Mouse (Mus musculus) midbrain, embryonic 13.5 days (tissue): Measurements from ENCODE around the gene Dzip3. TPM values are rescaled to one million over a fixed set of nuclear protein-coding genes. Genes with fewer than 3 reads are reported as not detected.

Experiments used
- ATAC-seq: fragments of 200-750 bp; cut with Nextera tagmentation; 2 replicates; pipeline ENCODE4 v1.8.0; 2017; ENCODE audit warnings: mild to moderate bottlenecking, moderate TSS enrichment, moderate library complexity
- H3K27ac ChIP-seq: fragments of 300-500 bp; sonication (generic); 2 replicates; pipeline ENCODE4 v1.5.1; 2015; ENCODE audit warnings: inconsistent platforms, mild to moderate bottlenecking, moderate library complexity
- H3K27me3 ChIP-seq: fragments of 300-500 bp; sonication (generic); 2 replicates; pipeline ENCODE4 v1.6.1; 2015; ENCODE audit warnings: mild to moderate bottlenecking, inconsistent platforms
- H3K36me3 ChIP-seq: fragments of 300-500 bp; sonication (generic); 2 replicates; pipeline ENCODE4 v1.6.1; 2015; ENCODE audit warnings: mild to moderate bottlenecking, inconsistent platforms
- H3K4me1 ChIP-seq: fragments of 300-500 bp; sonication (generic); replicated peaks from 2 replicates; pipeline ENCODE4 v1.6.1; 2015; ENCODE audit warnings: inconsistent platforms
- H3K4me2 ChIP-seq: fragments of 300-500 bp; sonication (generic); replicated peaks from 2 replicates; pipeline ENCODE4 v1.6.1; 2015; ENCODE audit warnings: moderate library complexity, mild to moderate bottlenecking, inconsistent platforms
- H3K4me3 ChIP-seq: fragments of 300-500 bp; sonication (generic); replicated peaks from 2 replicates; pipeline ENCODE4 v1.5.1; 2015; ENCODE audit warnings: mild to moderate bottlenecking, inconsistent platforms
- H3K9ac ChIP-seq: fragments of 300-500 bp; sonication (generic); replicated peaks from 2 replicates; pipeline ENCODE4 v1.6.1; 2015; ENCODE audit warnings: mild to moderate bottlenecking, inconsistent platforms
- H3K9me3 ChIP-seq: fragments of 300-500 bp; sonication (generic); 2 replicates; pipeline ENCODE4 v1.6.1; 2016; ENCODE audit warnings: mild to moderate bottlenecking, inconsistent platforms
- WGBS: fragments of 180-500 bp; shearing (Covaris S2); methylation state at CpG from one replicate; pipeline ENCODE4 v1.1.7; 2015; 5-methylcytosine and 5-hydroxymethylcytosine counted together
- polyA plus RNA-seq: library from polyadenylated mRNA; unstranded; fragments of >200 nt; fragmentation: Nextera tagmentation; extraction: Ambion mirVana; gene quantifications from 2 replicates; pipeline ENCODE4 v1.2.1, GENCODE M21; 2015

The Dzip3 gene
- polyA plus RNA-seq, 1 experiment from 2014 or later = 50.8 TPM

DNA sequence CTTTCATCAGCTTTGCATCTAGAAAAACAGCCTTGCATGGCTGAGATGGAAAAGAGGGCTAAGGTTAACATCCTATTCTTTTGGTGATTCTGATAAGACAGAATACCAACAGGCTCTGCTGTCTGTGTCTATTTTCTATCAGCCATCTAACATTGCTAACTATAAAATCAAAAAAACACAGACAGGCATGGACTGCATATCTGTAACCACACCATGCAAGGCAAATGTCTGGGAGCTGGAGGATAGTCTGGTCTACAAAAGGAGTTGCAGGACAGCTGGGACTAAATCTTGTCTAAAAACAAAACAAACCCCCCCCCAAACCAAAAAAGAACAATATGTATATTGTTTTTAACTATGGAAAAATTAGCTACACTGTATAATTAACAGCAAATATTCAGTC is 14.0 kb downstream of the Dzip3 start:
- Histone ChIP-seq H3K36me3 (peaks cover 24% of the 10 kb centered on the region), H3K4me3 (no peak overlapping the region), H3K4me1 (no peaks in the 10 kb centered on the region), H3K9me3 (no peaks in the 10 kb centered on the region), H3K27me3 (no peaks in the 10 kb centered on the region), H3K9ac (no peak overlapping the region), H3K4me2 (no peak overlapping the region), H3K27ac (no peak overlapping the region)
- no peak for ATAC-seq

- no peak overlapping the region for H3K4me3 ChIP-seq
- no peak overlapping the region for H3K9ac ChIP-seq
- WGBS = 97% methylated on average over 1 of the region's 1 CpGs
- H3K27ac ChIP-seq = no peak overlapping the region
- no peak for ATAC-seq
- no peaks in the 10 kb centered on the region for H3K4me1 ChIP-seq
- H3K27me3 ChIP-seq = no peaks in the 10 kb centered on the region
- H3K9me3 ChIP-seq = no peaks in the 10 kb centered on the region
- H3K4me2 ChIP-seq = no peak overlapping the region
- H3K36me3 ChIP-seq = peaks cover 29% of the 10 kb centered on the region
Measured at GRCm38 (mm10) chr16:48973548-48973947, 20.4 kb downstream of the Dzip3 start.

DNA sequence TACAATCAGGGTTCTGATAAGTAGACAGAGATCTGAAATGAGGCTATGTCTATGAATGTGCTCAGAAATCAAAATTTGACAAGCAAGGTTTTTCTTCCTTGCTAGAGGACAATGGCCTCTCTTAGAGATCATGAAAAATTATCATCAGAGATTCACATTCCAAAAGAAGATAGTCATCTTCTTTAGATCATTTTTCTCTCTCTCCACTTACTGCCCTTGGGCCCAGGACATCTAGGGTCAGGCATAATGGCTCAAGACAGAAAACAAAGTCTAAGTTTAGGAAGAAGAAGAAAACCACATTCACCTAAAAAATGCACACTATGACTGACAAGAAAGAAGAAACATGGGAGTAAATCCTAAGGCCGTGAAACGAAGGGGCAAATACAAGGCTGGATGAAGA is 21.0 kb downstream of the Dzip3 start:
- Histone ChIP-seq H3K4me3 (no peak overlapping the region), H3K4me1 (no peaks in the 10 kb centered on the region), H3K36me3 (peaks cover 24% of the 10 kb centered on the region), H3K9me3 (no peaks in the 10 kb centered on the region), H3K27me3 (no peaks in the 10 kb centered on the region), H3K9ac (no peak overlapping the region), H3K27ac (no peak overlapping the region), H3K4me2 (no peak overlapping the region)
- no peak for ATAC-seq
- WGBS = 95% methylated on average over 2 of the region's 2 CpGs

- no peak overlapping the region for H3K27ac ChIP-seq
- H3K9ac ChIP-seq = no peak overlapping the region
- no peaks in the 10 kb centered on the region for H3K27me3 ChIP-seq
- H3K4me3 ChIP-seq = no peak overlapping the region
- ATAC-seq = no peak
- WGBS = 80% methylated on average over 1 of the region's 1 CpGs
- peaks cover 33% of the 10 kb centered on the region for H3K36me3 ChIP-seq
- H3K9me3 ChIP-seq = no peaks in the 10 kb centered on the region
- H3K4me1 ChIP-seq = no peaks in the 10 kb centered on the region
- H3K4me2 ChIP-seq = no peak overlapping the region
Measured at GRCm38 (mm10) chr16:48941805-48942204, 52.2 kb downstream of the Dzip3 start.

- peaks cover 40% of the 10 kb centered on the region for H3K36me3 ChIP-seq
- no peak overlapping the region for H3K9ac ChIP-seq
- WGBS = 91% methylated on average over 1 of the region's 1 CpGs
- H3K4me2 ChIP-seq = no peak overlapping the region
- H3K27me3 ChIP-seq = no peaks in the 10 kb centered on the region
- no peak for ATAC-seq
- no peaks in the 10 kb centered on the region for H3K4me1 ChIP-seq
- no peak overlapping the region for H3K4me3 ChIP-seq
- no peak overlapping the region for H3K27ac ChIP-seq
- no peaks in the 10 kb centered on the region for H3K9me3 ChIP-seq
Measured at GRCm38 (mm10) chr16:48923724-48924123, 70.2 kb downstream of the Dzip3 start.

GRCm38 (mm10) chr16:48913206-48913605 is 80.8 kb downstream of the Dzip3 start:
- no peaks in the 10 kb centered on the region for H3K4me1 ChIP-seq
- no peak overlapping the region for H3K4me3 ChIP-seq
- H3K9ac ChIP-seq = no peak overlapping the region
- H3K27me3 ChIP-seq = no peaks in the 10 kb centered on the region
- no peak for ATAC-seq
- no peaks in the 10 kb centered on the region for H3K36me3 ChIP-seq
- H3K27ac ChIP-seq = no peak overlapping the region
- WGBS = 96% methylated on average over 3 of the region's 3 CpGs
- no peak overlapping the region for H3K4me2 ChIP-seq
- no peaks in the 10 kb centered on the region for H3K9me3 ChIP-seq

- no peaks in the 10 kb centered on the region for H3K4me1 ChIP-seq
- no peak overlapping the region for H3K9ac ChIP-seq
- H3K9me3 ChIP-seq = no peaks in the 10 kb centered on the region
- H3K4me2 ChIP-seq = no peak overlapping the region
- ATAC-seq = no peak
- 100% methylated on average over 1 of the region's 1 CpGs for WGBS
- no peak overlapping the region for H3K27ac ChIP-seq
- no peaks in the 10 kb centered on the region for H3K27me3 ChIP-seq
- H3K36me3 ChIP-seq = no peaks in the 10 kb centered on the region
- no peak overlapping the region for H3K4me3 ChIP-seq
Measured at GRCm38 (mm10) chr16:48911184-48911583, 82.8 kb downstream of the Dzip3 start.

- no peaks in the 10 kb centered on the region; the same call in 1 of the 2 replicates for H3K9me3 ChIP-seq
- no peak overlapping the region for H3K4me2 ChIP-seq
- no peak overlapping the region for H3K27ac ChIP-seq
- H3K36me3 ChIP-seq = no peaks in the 10 kb centered on the region
- no peak overlapping the region for H3K4me3 ChIP-seq
- ATAC-seq = no peak
- no peaks in the 10 kb centered on the region for H3K4me1 ChIP-seq
- 84% methylated on average over 1 of the region's 1 CpGs for WGBS
- no peak overlapping the region for H3K9ac ChIP-seq
- H3K27me3 ChIP-seq = no peaks in the 10 kb centered on the region
Measured at GRCm38 (mm10) chr16:48899868-48900267, 94.1 kb downstream of the Dzip3 start.

GRCm38 (mm10) chr16:48890733-48891132 is 103.2 kb downstream of the Dzip3 start:
- Histone ChIP-seq H3K9me3 (no peaks in the 10 kb centered on the region), H3K27me3 (no peaks in the 10 kb centered on the region), H3K4me3 (no peak overlapping the region), H3K4me2 (no peak overlapping the region), H3K36me3 (no peaks in the 10 kb centered on the region), H3K9ac (no peak overlapping the region), H3K4me1 (no peaks in the 10 kb centered on the region), H3K27ac (no peak overlapping the region)
- WGBS = 73% methylated on average over 2 of the region's 2 CpGs
- ATAC-seq = no peak

Other genes starting within 250 kb of the Dzip3 start
- gene Trat1, start 222.1 kb downstream of the Dzip3 start, polyA plus RNA-seq = 0.03 TPM in 1 of 2 replicates, not detected in the other
- gene Retnlb, start 177.3 kb downstream of the Dzip3 start, polyA plus RNA-seq = not detected in 2 replicates
- gene Retnla, start 151.6 kb downstream of the Dzip3 start, polyA plus RNA-seq = not detected in 2 replicates
- gene Retnlg, start 121.5 kb downstream of the Dzip3 start, polyA plus RNA-seq = 0.87 TPM in 1 of 2 replicates, not detected in the other
- 14.9 and 18.3 TPM in 2 replicates for gene Cip2a, start within 50 bp of the Dzip3 start, polyA plus RNA-seq
- gene Myh15, start 63.3 kb upstream of the Dzip3 start, polyA plus RNA-seq = 0.04 TPM in 1 of 2 replicates, not detected in the other